Mouse (Mus musculus): ENCODE results near the gene Slc23a4.

- TF ChIP-seq CTCF (IDR thresholded peaks at IDR 0.05; ENCODE audit: low read depth, low read length) (no peak), POLR2A (IDR thresholded peaks at IDR 0.05; ENCODE audit: borderline replicate concordance, low read depth, low read length) (no peak)
Measured at GRCm38 (mm10) chr6:35030811-35031210, 42.6 kb upstream of the Slc23a4 start.
